Mouse (Mus musculus): Measurements from ENCODE around the gene Sms. TPM values are rescaled to one million over a fixed set of nuclear protein-coding genes. Genes with fewer than 3 reads are reported as not detected.

The Sms gene
- polyA plus RNA-seq (2014; fragmentation: Nextera tagmentation; extraction: Ambion mirVana): 108 and 121 TPM in 2 replicates

DNA sequence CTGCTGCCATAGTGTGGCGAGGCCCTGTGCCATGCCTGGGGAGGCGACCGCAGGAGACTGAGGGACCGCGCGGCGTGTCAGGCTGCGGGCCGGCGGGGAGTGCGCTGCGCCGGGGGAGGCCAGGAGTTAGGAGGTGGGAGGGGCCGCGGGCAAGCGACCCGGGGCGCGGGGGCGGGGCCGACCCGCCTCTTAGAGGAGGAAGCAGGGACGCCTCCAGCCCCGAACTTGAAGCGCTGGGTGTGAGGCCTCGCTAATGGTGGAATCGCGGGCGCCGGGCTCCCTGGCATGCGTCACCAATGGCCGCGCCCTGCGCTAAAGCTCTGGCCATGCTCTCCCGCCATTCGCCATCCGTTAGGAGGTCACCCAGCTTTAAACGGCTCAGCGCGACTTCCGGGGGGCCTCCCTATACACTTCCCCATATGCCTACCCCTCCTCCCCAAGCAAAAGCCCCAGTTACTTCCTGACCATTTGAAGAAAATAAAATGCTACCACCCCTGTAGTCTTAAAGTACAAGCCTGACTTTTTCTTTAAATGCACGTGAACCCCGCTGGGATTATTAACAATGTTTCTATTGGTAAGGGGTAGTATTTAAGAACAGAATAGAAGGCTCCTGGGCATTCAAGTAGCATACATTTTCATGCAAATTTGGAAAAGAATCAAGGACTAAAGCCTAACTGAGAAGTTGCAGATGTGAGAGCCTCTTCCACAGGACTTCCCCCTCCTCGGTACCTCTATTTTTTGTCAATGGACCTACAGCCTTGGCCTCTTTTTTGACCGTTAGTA lies at the start of gene Sms:
Gene Sms (minus strand): TSS at position 344 of the 783 bp plus-strand sequence.
- WGBS: 17% methylated on average over 35 of the region's 45 CpGs
- DNase-seq (ENCODE audit: low spot score) (peak; percentile 76), ATAC-seq (replicated peaks; ENCODE audit: insufficient number of reproducible peaks, low FRiP score, low TSS enrichment, low read depth) (peak; percentile 91)
- peak within 1 kb of the TSS; percentile 68 for H3K4me3 ChIP-seq (ENCODE audit: low read depth, low read length)
- H3K27ac ChIP-seq (replicated peaks; ENCODE audit: low read depth, low read length): peak within 1 kb of the TSS; percentile 84
- H3K27me3 ChIP-seq (ENCODE audit: control insufficient read depth, insufficient read depth, low read length): no peaks in the 10 kb centered on the region
- no peaks in the 10 kb centered on the region for H3K4me1 ChIP-seq (ENCODE audit: control insufficient read depth, insufficient read depth, low read length)
- H3K36me3 ChIP-seq (replicated peaks; ENCODE audit: control insufficient read depth, insufficient read depth, low read depth, low read length): no peaks in the 10 kb centered on the region
- peak within 1 kb of the TSS; percentile 88 for H3K9ac ChIP-seq (replicated peaks; ENCODE audit: low read length)
- peak within 1 kb of the TSS; percentile 37 for H3K4me2 ChIP-seq (ENCODE audit: low read depth, low read length)
- no peaks in the 10 kb centered on the region for H3K9me3 ChIP-seq (replicated peaks; ENCODE audit: control insufficient read depth, low read length)

DNA sequence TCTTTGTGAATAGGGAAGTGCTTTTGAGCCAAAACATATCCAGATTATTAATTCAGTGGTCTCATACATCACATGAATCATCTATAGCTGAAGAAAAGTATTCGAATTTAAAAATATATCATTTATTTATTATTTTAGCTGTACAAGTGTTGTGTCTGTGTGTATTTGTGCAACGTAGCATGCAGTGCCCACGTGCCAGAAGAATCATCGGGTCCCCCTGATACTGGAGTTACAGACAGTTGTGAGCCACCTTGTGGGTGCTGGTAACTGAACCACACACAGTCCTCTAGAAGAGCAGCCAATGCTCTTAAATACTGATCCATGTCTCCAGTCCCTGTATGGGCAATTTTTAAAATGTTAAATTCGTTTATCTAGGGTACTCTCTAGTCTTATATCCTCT lies 14.3 kb upstream of the Sms start:
- H3K27me3 ChIP-seq (ENCODE audit: control insufficient read depth, insufficient read depth, low read length): no peaks in the 10 kb centered on the region
- no peak overlapping the region for H3K27ac ChIP-seq (replicated peaks; ENCODE audit: low read depth, low read length)
- no peak for ATAC-seq (replicated peaks; ENCODE audit: insufficient number of reproducible peaks, low FRiP score, low TSS enrichment, low read depth)
- no peaks in the 10 kb centered on the region for H3K9me3 ChIP-seq (replicated peaks; ENCODE audit: control insufficient read depth, low read length)
- H3K4me1 ChIP-seq (ENCODE audit: control insufficient read depth, insufficient read depth, low read length): no peaks in the 10 kb centered on the region
- DNase-seq (ENCODE audit: low spot score): no peak
- no peaks in the 10 kb centered on the region for H3K36me3 ChIP-seq (replicated peaks; ENCODE audit: control insufficient read depth, insufficient read depth, low read depth, low read length)
- no peak overlapping the region for H3K4me3 ChIP-seq (ENCODE audit: low read depth, low read length)
- H3K9ac ChIP-seq (replicated peaks; ENCODE audit: low read length): no peak overlapping the region
- no peak overlapping the region for H3K4me2 ChIP-seq (ENCODE audit: low read depth, low read length)
- 71% methylated on average over 5 of the region's 5 CpGs for WGBS

DNA sequence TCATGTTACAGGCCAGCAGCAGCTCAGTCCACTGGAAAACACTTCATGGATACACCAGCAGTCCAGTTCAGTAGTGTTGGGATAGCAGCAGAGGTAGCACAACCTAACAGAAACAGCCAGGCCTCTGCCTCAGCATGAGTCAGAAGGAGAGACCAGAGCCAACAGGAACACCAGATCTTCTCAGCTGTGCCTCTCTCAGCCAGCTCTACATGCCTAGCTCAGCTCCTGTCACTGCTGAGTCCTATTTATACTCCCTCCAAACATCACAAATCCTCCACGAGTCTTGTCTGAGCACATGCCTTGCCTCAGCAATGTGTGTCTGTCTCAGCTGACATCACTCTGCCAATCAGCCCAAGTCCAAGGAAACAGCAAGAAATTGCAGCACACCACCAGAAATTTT lies 12.4 kb upstream of the Sms start:
- Histone ChIP-seq H3K4me3 (ENCODE audit: low read depth, low read length) (no peak overlapping the region), H3K4me2 (ENCODE audit: low read depth, low read length) (no peak overlapping the region), H3K9ac (replicated peaks; ENCODE audit: low read length) (no peak overlapping the region), H3K27ac (replicated peaks; ENCODE audit: low read depth, low read length) (no peak overlapping the region), H3K9me3 (replicated peaks; ENCODE audit: control insufficient read depth, low read length) (no peaks in the 10 kb centered on the region), H3K27me3 (ENCODE audit: control insufficient read depth, insufficient read depth, low read length) (no peaks in the 10 kb centered on the region), H3K4me1 (ENCODE audit: control insufficient read depth, insufficient read depth, low read length) (no peaks in the 10 kb centered on the region), H3K36me3 (replicated peaks; ENCODE audit: control insufficient read depth, insufficient read depth, low read depth, low read length) (no peaks in the 10 kb centered on the region)
- ATAC-seq (replicated peaks; ENCODE audit: insufficient number of reproducible peaks, low FRiP score, low TSS enrichment, low read depth): no peak
- DNase-seq (ENCODE audit: low spot score): no peak
- 77% methylated on average over 1 of the region's 1 CpGs for WGBS

DNA sequence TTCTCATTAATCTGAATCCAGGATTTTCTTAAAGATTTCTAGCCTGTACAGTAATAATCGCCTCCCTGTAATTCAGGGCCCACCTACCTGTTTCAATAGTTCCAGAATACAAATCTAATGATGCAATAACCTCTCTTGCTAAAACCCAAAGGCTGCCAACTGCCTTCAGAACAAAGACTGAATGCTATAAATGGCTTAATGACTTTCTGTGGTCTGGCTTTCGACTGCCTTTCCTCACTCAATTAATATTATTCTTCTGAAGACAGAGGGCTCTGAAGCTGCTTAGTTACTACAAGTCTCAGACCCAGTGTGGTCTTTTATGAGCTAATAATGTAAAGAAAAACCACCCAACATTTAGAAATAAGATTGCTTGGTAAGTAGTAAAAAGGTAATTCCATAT lies 9.8 kb upstream of the Sms start:
- 79% methylated on average over 2 of the region's 2 CpGs for WGBS

DNA sequence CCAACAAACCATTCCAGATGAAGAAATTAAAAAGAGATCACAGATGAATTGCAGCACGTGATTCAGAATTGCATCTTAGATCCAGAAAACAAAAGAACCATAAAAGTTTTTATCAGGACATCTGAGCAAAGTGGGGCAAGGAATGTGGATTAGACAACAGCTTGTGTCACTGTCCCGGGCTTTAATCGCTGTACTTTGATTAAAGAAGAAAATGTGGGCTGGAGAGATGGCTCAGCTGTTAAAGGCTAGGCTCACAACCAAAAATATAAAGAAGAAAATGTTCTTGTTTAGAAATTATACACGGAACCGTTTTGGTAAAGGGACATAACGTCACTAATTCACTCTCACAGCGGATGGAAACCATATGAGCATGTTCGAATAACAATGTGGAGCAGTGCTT lies 7.9 kb upstream of the Sms start:
- no peaks in the 10 kb centered on the region for H3K9me3 ChIP-seq (replicated peaks; ENCODE audit: control insufficient read depth, low read length)
- H3K27me3 ChIP-seq (ENCODE audit: control insufficient read depth, insufficient read depth, low read length): no peaks in the 10 kb centered on the region
- H3K36me3 ChIP-seq (replicated peaks; ENCODE audit: control insufficient read depth, insufficient read depth, low read depth, low read length): no peaks in the 10 kb centered on the region
- no peak for ATAC-seq (replicated peaks; ENCODE audit: insufficient number of reproducible peaks, low FRiP score, low TSS enrichment, low read depth)
- no peak for DNase-seq (ENCODE audit: low spot score)
- H3K4me2 ChIP-seq (ENCODE audit: low read depth, low read length): no peak overlapping the region
- H3K27ac ChIP-seq (replicated peaks; ENCODE audit: low read depth, low read length): no peak overlapping the region
- H3K4me3 ChIP-seq (ENCODE audit: low read depth, low read length): no peak overlapping the region
- no peaks in the 10 kb centered on the region for H3K4me1 ChIP-seq (ENCODE audit: control insufficient read depth, insufficient read depth, low read length)
- WGBS: 77% methylated on average over 8 of the region's 8 CpGs
- no peak overlapping the region for H3K9ac ChIP-seq (replicated peaks; ENCODE audit: low read length)

More for the DNA sequence above, 9.8 kb upstream of the Sms start:
- Histone ChIP-seq H3K9ac (replicated peaks; ENCODE audit: low read length) (no peak overlapping the region), H3K4me2 (ENCODE audit: low read depth, low read length) (no peak overlapping the region), H3K27me3 (ENCODE audit: control insufficient read depth, insufficient read depth, low read length) (no peaks in the 10 kb centered on the region), H3K36me3 (replicated peaks; ENCODE audit: control insufficient read depth, insufficient read depth, low read depth, low read length) (no peaks in the 10 kb centered on the region), H3K4me3 (ENCODE audit: low read depth, low read length) (no peak overlapping the region), H3K9me3 (replicated peaks; ENCODE audit: control insufficient read depth, low read length) (no peaks in the 10 kb centered on the region), H3K4me1 (ENCODE audit: control insufficient read depth, insufficient read depth, low read length) (no peaks in the 10 kb centered on the region), H3K27ac (replicated peaks; ENCODE audit: low read depth, low read length) (no peak overlapping the region)
- ATAC-seq (replicated peaks; ENCODE audit: insufficient number of reproducible peaks, low FRiP score, low TSS enrichment, low read depth) (no peak), DNase-seq (ENCODE audit: low spot score) (no peak)

DNA sequence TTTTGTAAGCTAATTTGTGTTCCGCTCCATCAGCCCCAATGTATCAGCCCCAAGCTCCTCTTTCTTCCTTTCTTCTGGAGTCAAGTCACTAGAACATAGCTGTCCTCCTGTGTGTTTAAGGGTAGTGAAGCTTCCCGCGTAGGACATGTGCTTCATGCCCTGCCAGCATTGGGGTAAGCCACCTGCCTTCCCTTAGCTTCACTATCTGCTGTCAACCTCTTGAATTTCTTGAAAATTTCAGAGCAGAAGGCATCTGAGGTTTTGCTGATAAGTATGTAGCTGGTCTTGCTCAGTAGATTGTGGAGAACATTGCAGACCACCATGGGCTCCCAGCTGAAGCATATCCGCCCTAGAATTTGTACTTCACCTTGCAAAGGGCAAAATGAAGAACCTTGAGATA lies 1.1 kb upstream of the Sms start:
- H3K36me3 ChIP-seq (replicated peaks; ENCODE audit: control insufficient read depth, insufficient read depth, low read depth, low read length): no peaks in the 10 kb centered on the region
- no peaks in the 10 kb centered on the region for H3K4me1 ChIP-seq (ENCODE audit: control insufficient read depth, insufficient read depth, low read length)
- no peak overlapping the region for H3K4me2 ChIP-seq (ENCODE audit: low read depth, low read length)
- no peaks in the 10 kb centered on the region for H3K9me3 ChIP-seq (replicated peaks; ENCODE audit: control insufficient read depth, low read length)
- DNase-seq (ENCODE audit: low spot score) (no peak), ATAC-seq (replicated peaks; ENCODE audit: insufficient number of reproducible peaks, low FRiP score, low TSS enrichment, low read depth) (no peak)
- WGBS: 92% methylated on average over 4 of the region's 4 CpGs
- no peak overlapping the region for H3K27ac ChIP-seq (replicated peaks; ENCODE audit: low read depth, low read length)
- no peak overlapping the region for H3K4me3 ChIP-seq (ENCODE audit: low read depth, low read length)
- H3K9ac ChIP-seq (replicated peaks; ENCODE audit: low read length): no peak overlapping the region
- H3K27me3 ChIP-seq (ENCODE audit: control insufficient read depth, insufficient read depth, low read length): no peaks in the 10 kb centered on the region

DNA sequence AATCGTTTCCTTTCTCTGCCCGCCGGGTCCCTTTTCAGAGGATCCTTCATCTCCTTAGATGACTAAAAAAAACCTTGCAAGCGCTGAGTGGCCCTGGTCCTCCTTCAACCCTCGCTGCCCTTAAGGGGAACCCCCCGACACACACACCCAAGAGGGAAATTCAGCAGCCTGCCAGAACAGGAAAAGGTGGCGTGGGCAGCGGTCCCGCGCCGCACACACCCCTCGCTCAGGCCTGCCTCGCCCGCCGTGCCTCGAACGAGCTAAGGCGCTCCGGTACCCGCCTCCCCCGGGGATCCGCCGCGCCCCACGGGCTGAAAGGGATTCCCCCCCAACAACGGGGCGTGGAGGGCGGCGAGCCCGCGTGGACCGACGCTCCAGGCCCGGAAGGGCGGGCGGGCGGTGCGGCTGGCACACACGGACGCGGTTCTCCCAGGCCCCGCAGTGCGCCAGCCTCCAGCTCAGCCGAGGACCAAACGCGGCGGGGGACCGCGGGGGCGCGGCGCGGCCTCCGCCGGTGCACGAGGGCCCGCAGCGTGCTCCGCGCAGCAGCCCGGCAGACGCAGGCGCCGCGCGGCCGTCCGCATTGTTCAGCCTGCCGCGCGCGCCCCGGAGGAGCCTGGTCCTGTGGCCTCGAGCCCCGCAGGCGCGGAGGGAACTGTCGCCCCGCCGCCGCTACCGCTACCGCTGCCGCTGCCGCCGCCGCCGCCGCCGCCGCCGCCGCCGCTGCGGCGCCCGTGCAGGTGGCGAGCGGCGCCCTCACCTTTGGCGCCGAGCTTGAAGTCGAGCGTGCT lies 747 bp downstream of the Sms start:
- H3K4me2 ChIP-seq (ENCODE audit: low read depth, low read length): peak overlapping the region; percentile 37
- 24% methylated on average over 41 of the region's 104 CpGs for WGBS
- peak overlapping the region; percentile 88 for H3K9ac ChIP-seq (replicated peaks; ENCODE audit: low read length)
- ATAC-seq (replicated peaks; ENCODE audit: insufficient number of reproducible peaks, low FRiP score, low TSS enrichment, low read depth) (peak; percentile 57), DNase-seq (ENCODE audit: low spot score) (peak; percentile 19)
- peak overlapping the region; percentile 84 for H3K27ac ChIP-seq (replicated peaks; ENCODE audit: low read depth, low read length)
- H3K36me3 ChIP-seq (replicated peaks; ENCODE audit: control insufficient read depth, insufficient read depth, low read depth, low read length): no peaks in the 10 kb centered on the region
- no peaks in the 10 kb centered on the region for H3K27me3 ChIP-seq (ENCODE audit: control insufficient read depth, insufficient read depth, low read length)
- peak overlapping the region; percentile 68 for H3K4me3 ChIP-seq (ENCODE audit: low read depth, low read length)
- no peaks in the 10 kb centered on the region for H3K9me3 ChIP-seq (replicated peaks; ENCODE audit: control insufficient read depth, low read length)
- H3K4me1 ChIP-seq (ENCODE audit: control insufficient read depth, insufficient read depth, low read length): no peaks in the 10 kb centered on the region

DNA sequence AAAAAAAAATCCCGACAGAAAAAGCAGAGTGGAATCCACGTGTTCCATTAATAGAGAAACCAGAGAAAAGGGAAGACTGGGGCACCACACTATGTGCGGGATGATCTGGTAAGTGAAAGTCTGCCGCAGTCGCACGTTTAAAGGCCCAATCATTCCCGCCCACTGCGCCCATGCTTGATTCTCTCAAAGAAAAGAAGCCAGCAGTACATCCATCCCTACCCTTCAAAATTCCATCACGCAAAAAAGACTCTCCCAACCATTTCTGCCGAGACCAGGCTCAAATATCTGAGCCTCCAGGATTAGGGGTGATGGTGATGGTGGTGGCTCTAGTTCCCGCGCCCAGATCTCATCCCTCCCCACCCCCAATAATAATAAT lies 1.3 kb downstream of the Sms start:
- 22% methylated on average over 12 of the region's 12 CpGs for WGBS
- ATAC-seq (replicated peaks; ENCODE audit: insufficient number of reproducible peaks, low FRiP score, low TSS enrichment, low read depth): no peak
- no peaks in the 10 kb centered on the region for H3K9me3 ChIP-seq (replicated peaks; ENCODE audit: control insufficient read depth, low read length)
- H3K27ac ChIP-seq (replicated peaks; ENCODE audit: low read depth, low read length): peak overlapping the region; percentile 84
- H3K4me1 ChIP-seq (ENCODE audit: control insufficient read depth, insufficient read depth, low read length): no peaks in the 10 kb centered on the region
- peak; percentile 40 for DNase-seq (ENCODE audit: low spot score)
- peak overlapping the region; percentile 37 for H3K4me2 ChIP-seq (ENCODE audit: low read depth, low read length)
- H3K4me3 ChIP-seq (ENCODE audit: low read depth, low read length): peak overlapping the region; percentile 68
- H3K9ac ChIP-seq (replicated peaks; ENCODE audit: low read length): peak overlapping the region; percentile 88
- H3K36me3 ChIP-seq (replicated peaks; ENCODE audit: control insufficient read depth, insufficient read depth, low read depth, low read length): no peaks in the 10 kb centered on the region
- H3K27me3 ChIP-seq (ENCODE audit: control insufficient read depth, insufficient read depth, low read length): no peaks in the 10 kb centered on the region

Data from embryonic facial prominence, embryonic 11.5 days (tissue).